Mouse (Mus musculus) E14TG2a.4 (cell line): ENCODE measurements around the gene Ly9.

Experiments
- CTCF ChIP-seq: conservative IDR thresholded peaks from 2 replicates; pipeline ENCODE4 v1.5.1; 2014; ENCODE audit warnings: low read length
- NANOG ChIP-seq: IDR thresholded peaks from 2 replicates; pipeline ENCODE4 v1.6.1; 2014; ENCODE audit warnings: borderline replicate concordance, low read length, mixed read lengths
- POU5F1 ChIP-seq: IDR thresholded peaks from 2 replicates; pipeline ENCODE4 v1.6.1; 2014; ENCODE audit warnings: low read length, borderline replicate concordance

DNA sequence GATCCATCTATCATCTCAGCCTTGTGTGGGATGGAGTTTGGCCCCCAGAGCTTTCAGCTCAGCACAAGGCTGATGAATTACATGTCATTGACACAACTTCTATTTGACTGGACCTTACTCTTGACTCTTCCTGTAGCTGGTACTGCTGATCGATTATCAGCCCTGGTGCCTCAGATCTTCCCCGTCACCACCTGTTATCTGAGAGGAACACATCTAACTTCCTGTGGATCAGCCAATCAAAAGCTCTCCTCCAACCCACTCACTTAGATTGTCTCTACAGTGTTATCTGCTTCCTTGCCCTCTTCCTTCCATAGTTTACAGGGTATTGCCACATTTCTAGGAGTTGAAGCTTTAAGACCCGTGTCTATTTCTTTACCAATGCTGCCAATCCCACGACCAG lies 41.3 kb downstream of the Ly9 start:
- TF ChIP-seq CTCF, result no peak
- TF ChIP-seq NANOG, result no peak
- no peak for TF ChIP-seq POU5F1
